Mouse (Mus musculus): ENCODE results near the gene Ccdc51. TPM values are rescaled to one million over a fixed set of nuclear protein-coding genes. Genes with fewer than 3 reads are reported as not detected.

Ccdc51 gene
- polyA plus RNA-seq, 1 experiment from 2014 or later, result 14.2 TPM

GRCm38 (mm10) chr9:109058006-109058765, 24.1 kb upstream of the Ccdc51 start:
- H3K9me3 ChIP-seq (replicated peaks), result no peaks in the 10 kb centered on the region
- no peak for ATAC-seq (replicated peaks; ENCODE audit: insufficient number of reproducible peaks, insufficient read depth, low FRiP score, low read depth)
- 89% methylated on average over 19 of the region's 19 CpGs for WGBS
- peak overlapping the region; percentile 50 for H3K4me3 ChIP-seq
- H3K4me1 ChIP-seq (replicated peaks), result peaks cover 36% of the 10 kb centered on the region
- peaks cover 16% of the 10 kb centered on the region for H3K36me3 ChIP-seq
- H3K4me2 ChIP-seq, result peak overlapping the region; percentile 69; the same call in 1 of the 2 replicates
- H3K27me3 ChIP-seq, result no peaks in the 10 kb centered on the region
- H3K27ac ChIP-seq, result peak overlapping the region; percentile 92
- peak overlapping the region; percentile 56; the same call in 1 of the 2 replicates for H3K9ac ChIP-seq

- peak; percentile 83 for ATAC-seq (replicated peaks; ENCODE audit: insufficient number of reproducible peaks, insufficient read depth, low FRiP score, low read depth)
- WGBS, result 6% methylated on average over 15 of the region's 15 CpGs
- peaks cover 20% of the 10 kb centered on the region for H3K36me3 ChIP-seq
- peak within 1 kb of the TSS; percentile 69 for H3K4me2 ChIP-seq
- peak within 1 kb of the TSS; percentile 56 for H3K9ac ChIP-seq
- peak within 1 kb of the TSS; percentile 50 for H3K4me3 ChIP-seq
- no peaks in the 10 kb centered on the region for H3K9me3 ChIP-seq (replicated peaks)
- peak within 1 kb of the TSS; percentile 92 for H3K27ac ChIP-seq
- peaks cover 36% of the 10 kb centered on the region for H3K4me1 ChIP-seq (replicated peaks)
- no peaks in the 10 kb centered on the region for H3K27me3 ChIP-seq
Measured at GRCm38 (mm10) chr9:109059136-109059903, 23.0 kb upstream of the Ccdc51 start, which contains the start of gene Trex1. Gene Trex1, minus strand, starts transcription at chr9:109059734.

- H3K4me2 ChIP-seq, result no peak overlapping the region
- H3K4me3 ChIP-seq, result no peak overlapping the region
- no peak for ATAC-seq (replicated peaks; ENCODE audit: insufficient number of reproducible peaks, insufficient read depth, low FRiP score, low read depth)
- H3K9ac ChIP-seq, result no peak overlapping the region
- no peaks in the 10 kb centered on the region for H3K9me3 ChIP-seq (replicated peaks)
- H3K36me3 ChIP-seq, result peaks cover 31% of the 10 kb centered on the region
- H3K27ac ChIP-seq, result peak overlapping the region; percentile 92; the same call in 1 of the 2 replicates
- H3K4me1 ChIP-seq (replicated peaks), result peaks cover 25% of the 10 kb centered on the region
- no peaks in the 10 kb centered on the region for H3K27me3 ChIP-seq
- 87% methylated on average over 16 of the region's 16 CpGs for WGBS
Measured at GRCm38 (mm10) chr9:109060184-109060897, 22.0 kb upstream of the Ccdc51 start.

- Histone ChIP-seq H3K9me3 (replicated peaks) (no peaks in the 10 kb centered on the region), H3K36me3 (peaks cover 36% of the 10 kb centered on the region), H3K4me1 (replicated peaks) (peaks cover 22% of the 10 kb centered on the region), H3K9ac (no peak overlapping the region), H3K4me2 (no peak overlapping the region), H3K4me3 (no peak overlapping the region), H3K27me3 (no peaks in the 10 kb centered on the region), H3K27ac (no peak overlapping the region)
- no peak for ATAC-seq (replicated peaks; ENCODE audit: insufficient number of reproducible peaks, insufficient read depth, low FRiP score, low read depth)
- 88% methylated on average over 5 of the region's 5 CpGs for WGBS
Measured at GRCm38 (mm10) chr9:109060898-109061295, 21.4 kb upstream of the Ccdc51 start.

GRCm38 (mm10) chr9:109068095-109068735, 14.1 kb upstream of the Ccdc51 start:
- Histone ChIP-seq H3K36me3 (peaks cover 75% of the 10 kb centered on the region), H3K27me3 (no peaks in the 10 kb centered on the region), H3K27ac (no peak overlapping the region), H3K4me2 (no peak overlapping the region), H3K4me3 (no peak overlapping the region), H3K4me1 (replicated peaks) (peaks cover 7% of the 10 kb centered on the region), H3K9ac (no peak overlapping the region), H3K9me3 (replicated peaks) (no peaks in the 10 kb centered on the region)
- ATAC-seq (replicated peaks; ENCODE audit: insufficient number of reproducible peaks, insufficient read depth, low FRiP score, low read depth), result no peak
- 93% methylated on average over 3 of the region's 3 CpGs for WGBS

GRCm38 (mm10) chr9:109073661-109074573, 8.4 kb upstream of the Ccdc51 start, which contains the start of gene Atrip:
Gene Atrip, minus strand, starts transcription at chr9:109074124.
- Histone ChIP-seq H3K4me1 (replicated peaks) (peaks cover 17% of the 10 kb centered on the region), H3K36me3 (peaks cover 37% of the 10 kb centered on the region), H3K27ac (peak within 1 kb of the TSS; percentile 69), H3K9me3 (replicated peaks) (no peaks in the 10 kb centered on the region), H3K9ac (peak within 1 kb of the TSS; percentile 84), H3K4me2 (peak within 1 kb of the TSS; percentile 91), H3K27me3 (no peaks in the 10 kb centered on the region), H3K4me3 (peak within 1 kb of the TSS; percentile 74)
- peak; percentile 96 for ATAC-seq (replicated peaks; ENCODE audit: insufficient number of reproducible peaks, insufficient read depth, low FRiP score, low read depth)
- WGBS, result under 1% methylated on average over 57 of the region's 57 CpGs

- no peak overlapping the region for H3K9ac ChIP-seq
- peaks cover 17% of the 10 kb centered on the region for H3K36me3 ChIP-seq
- no peaks in the 10 kb centered on the region for H3K9me3 ChIP-seq (replicated peaks)
- no peak overlapping the region for H3K27ac ChIP-seq
- H3K4me1 ChIP-seq (replicated peaks), result peaks cover 17% of the 10 kb centered on the region
- 83% methylated on average over 3 of the region's 3 CpGs for WGBS
- no peak overlapping the region for H3K4me2 ChIP-seq
- ATAC-seq (replicated peaks; ENCODE audit: insufficient number of reproducible peaks, insufficient read depth, low FRiP score, low read depth), result no peak
- H3K4me3 ChIP-seq, result no peak overlapping the region
- no peaks in the 10 kb centered on the region for H3K27me3 ChIP-seq
Measured at GRCm38 (mm10) chr9:109080516-109080915, 1.8 kb upstream of the Ccdc51 start.

GRCm38 (mm10) chr9:109081749-109082123, 557 bp upstream of the Ccdc51 start:
- H3K36me3 ChIP-seq, result peaks cover 17% of the 10 kb centered on the region
- peak overlapping the region; percentile 83 for H3K27ac ChIP-seq
- H3K4me1 ChIP-seq (replicated peaks), result peaks cover 17% of the 10 kb centered on the region
- no peak for ATAC-seq (replicated peaks; ENCODE audit: insufficient number of reproducible peaks, insufficient read depth, low FRiP score, low read depth)
- WGBS, result 4% methylated on average over 11 of the region's 11 CpGs
- peak overlapping the region; percentile 94 for H3K4me3 ChIP-seq
- peak overlapping the region; percentile 75 for H3K4me2 ChIP-seq
- H3K27me3 ChIP-seq, result no peaks in the 10 kb centered on the region
- peak overlapping the region; percentile 87 for H3K9ac ChIP-seq
- H3K9me3 ChIP-seq (replicated peaks), result no peaks in the 10 kb centered on the region

GRCm38 (mm10) chr9:109084922-109085321, 2.6 kb downstream of the Ccdc51 start:
- no peak overlapping the region for H3K9ac ChIP-seq
- H3K4me2 ChIP-seq, result no peak overlapping the region
- H3K4me3 ChIP-seq, result no peak overlapping the region
- no peaks in the 10 kb centered on the region for H3K9me3 ChIP-seq (replicated peaks)
- 16% methylated on average over 2 of the region's 2 CpGs for WGBS
- peaks cover 5% of the 10 kb centered on the region; the same call in 1 of the 2 replicates for H3K36me3 ChIP-seq
- H3K27ac ChIP-seq, result no peak overlapping the region
- peaks cover 27% of the 10 kb centered on the region for H3K4me1 ChIP-seq (replicated peaks)
- H3K27me3 ChIP-seq, result no peaks in the 10 kb centered on the region
- no peak for ATAC-seq (replicated peaks; ENCODE audit: insufficient number of reproducible peaks, insufficient read depth, low FRiP score, low read depth)

- no peaks in the 10 kb centered on the region for H3K27me3 ChIP-seq
- H3K27ac ChIP-seq, result no peak overlapping the region
- ATAC-seq (replicated peaks; ENCODE audit: insufficient number of reproducible peaks, insufficient read depth, low FRiP score, low read depth), result no peak
- H3K9me3 ChIP-seq (replicated peaks), result no peaks in the 10 kb centered on the region
- H3K9ac ChIP-seq, result no peak overlapping the region
- no peak overlapping the region for H3K4me3 ChIP-seq
- WGBS, result 19% methylated on average over 5 of the region's 5 CpGs
- H3K4me2 ChIP-seq, result no peak overlapping the region
- H3K4me1 ChIP-seq (replicated peaks), result peaks cover 15% of the 10 kb centered on the region
- H3K36me3 ChIP-seq, result peaks cover 14% of the 10 kb centered on the region
Measured at GRCm38 (mm10) chr9:109087987-109088386, 5.7 kb downstream of the Ccdc51 start.

Measured in heart, embryonic 15.5 days (tissue).